Mouse (Mus musculus) spleen, adult 2 months (tissue): ENCODE data around the gene Tle4. TPM values are rescaled to one million over a fixed set of nuclear protein-coding genes. Genes with fewer than 3 reads are reported as not detected.

Source experiments
- DNase-seq, 2 experiments: peaks; one replicate each; pipeline versions ENCODE4 v3.0.0 to v3.0.0-alpha.2; 2012 to 2021; ENCODE audit warnings: low spot score in 2 of 2, low read depth in 1 of 2
- H3K27ac ChIP-seq: fragments of 200-500 bp; 2 replicates; pipeline ENCODE4 v1.5.1; 2012; ENCODE audit warnings: low read length, inconsistent platforms; ENCODE audit not compliant: insufficient read depth
- H3K27me3 ChIP-seq: fragments of 200-500 bp; 2 replicates; pipeline ENCODE4 v1.6.1; 2012; ENCODE audit warnings: mild to moderate bottlenecking, moderate library complexity, low read length, inconsistent platforms; ENCODE audit not compliant: control insufficient read depth, insufficient read depth
- H3K36me3 ChIP-seq: fragments of 200-500 bp; 2 replicates; pipeline ENCODE4 v1.6.1; 2012; ENCODE audit warnings: mild to moderate bottlenecking, low read length, inconsistent platforms; ENCODE audit not compliant: control insufficient read depth, insufficient read depth
- H3K4me1 ChIP-seq: fragments of 200-500 bp; 2 replicates; pipeline ENCODE4 v1.6.1; 2011; ENCODE audit warnings: inconsistent platforms; ENCODE audit not compliant: control insufficient read depth, insufficient read depth, insufficient read length
- H3K4me3 ChIP-seq: fragments of 200-500 bp; 2 replicates; pipeline ENCODE4 v1.5.1; 2011; ENCODE audit warnings: mild to moderate bottlenecking, inconsistent platforms; ENCODE audit not compliant: insufficient read depth, insufficient read length; ENCODE audit errors: extremely low read depth
- CTCF ChIP-seq: fragments of 200-500 bp; IDR thresholded peaks from 2 replicates; pipeline ENCODE4 v1.5.1; 2011; ENCODE audit warnings: mild to moderate bottlenecking, inconsistent platforms; ENCODE audit not compliant: insufficient read depth, insufficient read length, insufficient replicate concordance; ENCODE audit errors: extremely low read depth
- POLR2A ChIP-seq: fragments of 200-500 bp; IDR thresholded peaks from 2 replicates; pipeline ENCODE4 v1.6.1; 2011; ENCODE audit warnings: low read depth, low read length, inconsistent platforms
- WGBS: fragments of 180-500 bp; shearing (Covaris S2); methylation state at CpG from one replicate; pipeline ENCODE4 v1.1.7; 2018; 5-methylcytosine and 5-hydroxymethylcytosine counted together
- polyA plus RNA-seq: library from polyadenylated mRNA; depleted of rRNA; stranded (reverse); fragments of >200 nt; gene quantifications from 2 replicates; pipeline ENCODE4 v1.2.3, GENCODE M21; 2012

Tle4 gene
- polyA plus RNA-seq, 1 experiment: 15.9 TPM

DNA sequence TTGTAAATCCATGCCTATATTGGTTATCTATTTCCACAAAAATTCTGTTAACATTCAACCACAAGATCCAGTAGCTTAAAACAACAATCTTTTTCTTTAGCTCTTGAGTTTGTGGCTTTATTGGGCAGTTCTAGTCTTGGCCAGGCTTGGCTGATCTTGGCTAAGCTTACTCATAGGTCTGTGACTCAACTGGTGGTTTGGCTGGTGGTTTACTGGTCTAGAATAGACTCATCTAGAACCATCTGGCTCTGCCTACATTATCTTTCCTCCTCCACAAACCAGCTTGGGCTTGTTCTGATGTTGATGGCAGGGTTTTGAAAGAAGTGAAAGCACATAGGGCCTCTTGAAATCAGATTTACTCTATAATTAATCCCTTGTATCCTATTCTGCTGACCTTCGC lies 22.7 kb upstream of the Tle4 start:
- no peak overlapping the region for H3K4me3 ChIP-seq
- no peaks in the 10 kb centered on the region for H3K36me3 ChIP-seq
- H3K27me3 ChIP-seq: no peaks in the 10 kb centered on the region
- TF ChIP-seq POLR2A (no peak), CTCF (no peak)
- no peak for DNase-seq
- no peaks in the 10 kb centered on the region; the same call in 1 of the 2 replicates for H3K4me1 ChIP-seq
- WGBS: 85% methylated on average over 1 of the region's 1 CpGs
- H3K27ac ChIP-seq: no peak overlapping the region

- no peak for DNase-seq
- Histone ChIP-seq H3K27ac (no peak overlapping the region), H3K27me3 (no peaks in the 10 kb centered on the region), H3K4me1 (no peaks in the 10 kb centered on the region; the same call in 1 of the 2 replicates), H3K36me3 (no peaks in the 10 kb centered on the region), H3K4me3 (no peak overlapping the region)
- no peak for TF ChIP-seq POLR2A
- TF ChIP-seq CTCF: no peak
Observed at GRCm38 (mm10) chr19:14619814-14620213, 22.0 kb upstream of the Tle4 start.

- Histone ChIP-seq H3K4me3 (no peak overlapping the region), H3K36me3 (no peaks in the 10 kb centered on the region), H3K4me1 (no peaks in the 10 kb centered on the region; the same call in 1 of the 2 replicates), H3K27me3 (no peaks in the 10 kb centered on the region), H3K27ac (no peak overlapping the region)
- 88% methylated on average over 5 of the region's 5 CpGs for WGBS
- no peak for TF ChIP-seq POLR2A
- TF ChIP-seq CTCF: no peak
- DNase-seq: no peak
Observed at GRCm38 (mm10) chr19:14614816-14615215, 17.0 kb upstream of the Tle4 start.

DNA sequence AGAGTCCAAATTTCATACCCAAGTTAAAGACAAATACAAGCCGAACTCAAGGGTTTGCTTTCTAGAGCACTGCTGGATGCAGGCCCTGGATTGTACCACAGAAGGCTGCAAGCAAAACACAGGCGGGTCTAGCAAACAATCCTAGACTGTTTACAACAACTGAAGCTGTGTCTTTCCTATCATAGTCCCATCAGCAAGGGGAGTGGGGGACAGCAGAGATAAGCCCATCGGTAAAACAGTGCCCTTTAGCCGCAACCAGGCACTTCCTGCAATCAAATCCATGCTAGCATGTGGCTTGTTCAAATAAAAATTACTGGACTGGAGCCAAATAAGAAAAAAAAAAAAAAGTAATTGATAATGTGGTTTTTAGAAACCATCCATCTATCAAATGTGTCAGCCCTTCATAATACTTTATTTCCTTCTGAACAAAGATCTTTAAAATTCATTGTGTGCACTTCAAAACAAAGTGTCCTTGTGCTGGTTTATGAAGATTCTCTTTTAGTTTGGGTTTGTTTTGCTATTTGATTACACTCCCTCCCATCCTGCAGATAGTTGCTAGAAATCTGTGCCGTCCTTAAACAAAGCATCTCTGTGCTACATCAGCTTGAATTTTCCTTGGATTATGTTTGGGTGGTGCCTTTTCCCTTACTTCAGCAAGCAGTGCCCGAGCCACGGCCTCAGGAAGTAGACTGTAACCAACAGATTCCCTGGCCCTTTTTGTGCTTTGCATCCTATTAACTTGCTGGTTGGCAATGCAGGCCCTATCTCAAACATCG lies 12.9 kb upstream of the Tle4 start:
- Histone ChIP-seq H3K4me1 (no peaks in the 10 kb centered on the region), H3K27me3 (no peaks in the 10 kb centered on the region), H3K4me3 (no peak overlapping the region), H3K27ac (no peak overlapping the region), H3K36me3 (no peaks in the 10 kb centered on the region)
- DNase-seq: no peak
- 70% methylated on average over 8 of the region's 8 CpGs for WGBS
- TF ChIP-seq CTCF: no peak
- no peak for TF ChIP-seq POLR2A

DNA sequence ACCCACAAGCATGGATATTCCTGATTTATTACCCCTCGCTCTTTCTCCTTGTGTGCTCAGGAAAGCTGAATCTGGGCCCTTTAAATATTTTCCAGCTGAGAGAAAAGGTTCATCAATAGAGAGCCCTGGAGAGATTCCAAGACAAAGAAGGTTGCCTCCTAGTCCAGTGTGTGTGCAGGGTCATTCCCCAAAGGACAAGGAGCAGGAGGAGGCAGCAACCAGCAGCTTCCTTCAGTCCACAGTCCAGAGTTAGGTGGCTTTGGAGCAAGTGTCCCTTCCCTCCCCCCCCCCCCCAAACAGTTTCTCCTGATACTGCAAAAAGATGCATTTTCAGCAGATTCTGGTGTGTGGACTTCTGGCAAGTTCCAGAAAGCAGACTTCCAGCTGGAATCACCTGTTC lies 3.0 kb upstream of the Tle4 start:
- Histone ChIP-seq H3K4me3 (no peak overlapping the region), H3K27me3 (no peaks in the 10 kb centered on the region; the same call in 1 of the 2 replicates), H3K27ac (no peak overlapping the region), H3K4me1 (no peaks in the 10 kb centered on the region), H3K36me3 (no peaks in the 10 kb centered on the region)
- no peak for DNase-seq
- no peak for TF ChIP-seq POLR2A
- TF ChIP-seq CTCF: no peak
- WGBS: 100% methylated on average over 1 of the region's 1 CpGs

DNA sequence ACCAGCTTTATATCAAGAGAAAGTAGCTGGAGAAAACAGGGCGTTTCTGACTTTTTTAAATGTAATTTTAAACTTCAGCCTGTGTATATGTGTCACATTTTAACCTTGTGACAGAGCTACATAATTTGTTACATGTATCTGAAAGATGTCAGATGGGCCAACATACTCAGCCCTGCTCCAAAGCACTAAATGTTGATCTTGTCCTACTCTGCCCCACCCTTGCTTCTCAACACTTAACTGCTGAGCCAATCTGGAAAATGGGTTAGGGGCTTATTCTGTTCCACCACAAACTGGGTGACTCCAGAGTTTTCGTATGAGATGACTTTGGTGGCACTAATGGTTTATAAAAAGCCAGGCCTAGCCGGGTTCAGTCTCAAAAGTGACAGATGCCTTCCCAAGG lies 2.5 kb upstream of the Tle4 start:
- Histone ChIP-seq H3K27ac (no peak overlapping the region), H3K4me1 (peaks cover 3% of the 10 kb centered on the region; the same call in 1 of the 2 replicates), H3K36me3 (peaks cover 2% of the 10 kb centered on the region; the same call in 1 of the 2 replicates), H3K4me3 (no peak overlapping the region), H3K27me3 (no peaks in the 10 kb centered on the region; the same call in 1 of the 2 replicates)
- no peak for TF ChIP-seq POLR2A
- TF ChIP-seq CTCF: no peak
- 92% methylated on average over 3 of the region's 3 CpGs for WGBS
- DNase-seq: no peak

- no peak for DNase-seq
- no peak for TF ChIP-seq POLR2A
- no peak for TF ChIP-seq CTCF
- no peak overlapping the region for H3K27ac ChIP-seq
- H3K4me3 ChIP-seq: no peak overlapping the region
- H3K4me1 ChIP-seq: peaks cover 4% of the 10 kb centered on the region; the same call in 1 of the 2 replicates
- 76% methylated on average over 8 of the region's 8 CpGs for WGBS
- peaks cover 3% of the 10 kb centered on the region for H3K36me3 ChIP-seq
- no peaks in the 10 kb centered on the region; the same call in 1 of the 2 replicates for H3K27me3 ChIP-seq
Observed at GRCm38 (mm10) chr19:14599851-14600251, 2.0 kb upstream of the Tle4 start.
